In the genomic region with DNA sequence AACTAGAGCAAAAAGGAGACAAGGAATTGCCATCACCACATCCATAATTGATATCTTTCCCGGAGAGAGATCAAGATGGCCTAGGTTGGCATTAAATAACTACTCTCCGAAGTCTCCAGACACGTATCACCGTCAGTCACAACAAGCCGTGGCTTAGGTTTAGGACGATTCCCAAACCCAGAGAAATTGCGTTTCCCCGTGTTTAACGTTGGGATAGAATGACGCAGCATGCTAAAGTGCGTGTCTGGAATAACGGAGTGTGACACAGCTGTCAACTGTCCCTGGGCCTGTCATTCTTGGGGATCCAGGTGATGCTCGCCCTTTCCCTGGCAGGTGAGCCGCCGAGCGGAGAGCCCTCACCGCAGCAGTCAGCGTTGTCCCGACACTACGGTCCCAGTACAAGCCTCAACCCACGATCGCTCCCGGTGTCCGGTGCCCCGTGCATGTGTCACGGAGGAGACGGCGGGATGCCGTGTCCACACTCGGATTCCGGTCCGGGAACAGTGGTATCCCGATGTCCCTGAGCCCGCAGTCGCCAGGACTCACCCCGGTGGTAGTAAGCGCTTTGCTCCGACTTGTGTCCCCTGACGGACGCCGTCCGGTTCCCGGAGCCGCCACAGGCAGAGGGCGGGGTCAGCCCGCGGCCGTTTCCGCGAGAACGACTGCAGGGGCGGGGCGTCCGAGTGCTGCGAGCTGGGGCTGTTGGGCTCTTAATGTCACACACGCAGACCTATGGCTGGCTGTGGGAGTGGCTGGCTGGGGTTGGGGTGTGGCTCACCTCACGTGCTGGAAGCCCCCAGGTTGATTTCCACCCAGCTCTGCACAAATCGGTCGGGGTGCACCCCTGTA, we compare ENCODE assay signal across 8 mouse cellular contexts. TPM values are rescaled to one million over a fixed set of nuclear protein-coding genes. Genes with fewer than 3 reads are reported as not detected.
DNase-seq lines count a peak whose midpoint lies in the region; ATAC-seq and TF ChIP-seq lines count a peak whose summit lies in the region.

No protein-coding gene starts in this region.

- DNase-seq in 3T3-L1 (ENCODE audit: low read depth, low spot score), result peak; percentile 90
- peak; percentile 98 for DNase-seq in adrenal gland, postnatal 36 days
- peak; percentile 97 for DNase-seq in heart, adult 18-20 months
- peak; percentile 97 for DNase-seq in kidney, adult 2 months
- peak; percentile 93 for DNase-seq in limb, embryonic 11.5 days (ENCODE audit: low spot score)

- no peak overlapping the region for H3K27ac ChIP-seq in embryonic facial prominence, embryonic 12.5 days
- H3K27ac ChIP-seq in kidney, adult 2 months (ENCODE audit: insufficient read depth, low read depth, low read length), result peak overlapping the region; percentile 91
- no peak overlapping the region for H3K27ac ChIP-seq in limb, embryonic 11.5 days (replicated peaks; ENCODE audit: low read depth, low read length)
- peak overlapping the region; percentile 48 for H3K27ac ChIP-seq in midbrain, embryonic 13.5 days
- peak overlapping the region; percentile 81 for H3K27ac ChIP-seq in small intestine, adult 2 months (ENCODE audit: insufficient read depth, low read depth, low read length)

- TF ChIP-seq CTCF in kidney, adult 2 months (conservative IDR thresholded peaks at IDR 0.05; ENCODE audit: insufficient read depth, insufficient read length, low read depth, low read length), result no peak
- TF ChIP-seq CTCF in small intestine, adult 2 months (IDR thresholded peaks at IDR 0.05; ENCODE audit: extremely low read depth, insufficient read length, insufficient replicate concordance, low read depth, low read length), result no peak

- no peaks in the 10 kb centered on the region for H3K4me1 ChIP-seq in embryonic facial prominence, embryonic 12.5 days
- peaks cover 9% of the 10 kb centered on the region for H3K4me1 ChIP-seq in kidney, adult 2 months (ENCODE audit: control insufficient read depth, insufficient read depth, low read length)
- H3K4me1 ChIP-seq in limb, embryonic 11.5 days (ENCODE audit: control insufficient read depth, insufficient read depth, low read length), result peaks cover 3% of the 10 kb centered on the region; the same call in 1 of the 2 replicates
- peaks cover 15% of the 10 kb centered on the region for H3K4me1 ChIP-seq in midbrain, embryonic 13.5 days (replicated peaks)
- H3K4me1 ChIP-seq in small intestine, adult 2 months (ENCODE audit: control insufficient read depth, insufficient read depth, insufficient read length, low read length), result peaks cover 10% of the 10 kb centered on the region

- H3K36me3 ChIP-seq in embryonic facial prominence, embryonic 12.5 days, result no peaks in the 10 kb centered on the region
- H3K36me3 ChIP-seq in kidney, adult 2 months (ENCODE audit: control insufficient read depth, insufficient read depth, low read length), result no peaks in the 10 kb centered on the region
- H3K36me3 ChIP-seq in limb, embryonic 11.5 days (ENCODE audit: control insufficient read depth, insufficient read depth, low read length), result no peaks in the 10 kb centered on the region
- peaks cover 5% of the 10 kb centered on the region; the same call in 1 of the 2 replicates for H3K36me3 ChIP-seq in midbrain, embryonic 13.5 days
- peaks cover 8% of the 10 kb centered on the region for H3K36me3 ChIP-seq in small intestine, adult 2 months (ENCODE audit: control insufficient read depth, insufficient read depth, low read length)

- WGBS in embryonic facial prominence, embryonic 12.5 days, result under 1% methylated on average over 59 of the region's 59 CpGs
- WGBS in kidney, adult 2 months, result under 1% methylated on average over 59 of the region's 59 CpGs
- 1% methylated on average over 59 of the region's 59 CpGs for WGBS in limb, embryonic 11.5 days
- under 1% methylated on average over 59 of the region's 59 CpGs for WGBS in midbrain, embryonic 13.5 days
- WGBS in small intestine, adult 2 months, result under 1% methylated on average over 59 of the region's 59 CpGs

- H3K9ac ChIP-seq in embryonic facial prominence, embryonic 12.5 days, result peak overlapping the region; percentile 66
- H3K9ac ChIP-seq in limb, embryonic 11.5 days (ENCODE audit: low read length), result peak overlapping the region; percentile 70
- H3K9ac ChIP-seq in midbrain, embryonic 13.5 days (replicated peaks), result peak overlapping the region; percentile 73

- peak overlapping the region; percentile 63 for H3K4me3 ChIP-seq in embryonic facial prominence, embryonic 12.5 days
- H3K4me3 ChIP-seq in kidney, adult 2 months (ENCODE audit: insufficient read depth, low read depth, low read length), result peak overlapping the region; percentile 99
- peak overlapping the region; percentile 65 for H3K4me3 ChIP-seq in limb, embryonic 11.5 days (ENCODE audit: low read depth, low read length)
- peak overlapping the region; percentile 63 for H3K4me3 ChIP-seq in midbrain, embryonic 13.5 days (replicated peaks)
- peak overlapping the region; percentile 75 for H3K4me3 ChIP-seq in small intestine, adult 2 months (ENCODE audit: low read depth, low read length)

- no peaks in the 10 kb centered on the region for H3K9me3 ChIP-seq in embryonic facial prominence, embryonic 12.5 days
- no peaks in the 10 kb centered on the region for H3K9me3 ChIP-seq in limb, embryonic 11.5 days (ENCODE audit: control insufficient read depth, low read length)
- H3K9me3 ChIP-seq in midbrain, embryonic 13.5 days, result no peaks in the 10 kb centered on the region

- no peaks in the 10 kb centered on the region for H3K27me3 ChIP-seq in embryonic facial prominence, embryonic 12.5 days
- no peaks in the 10 kb centered on the region for H3K27me3 ChIP-seq in kidney, adult 2 months (replicated peaks; ENCODE audit: control insufficient read depth, insufficient read depth, low read length)
- no peaks in the 10 kb centered on the region for H3K27me3 ChIP-seq in limb, embryonic 11.5 days (ENCODE audit: control insufficient read depth, insufficient read depth, low read length)
- no peaks in the 10 kb centered on the region for H3K27me3 ChIP-seq in midbrain, embryonic 13.5 days
- H3K27me3 ChIP-seq in small intestine, adult 2 months (ENCODE audit: control insufficient read depth, insufficient read depth, low read length), result no peaks in the 10 kb centered on the region

- H3K4me2 ChIP-seq in embryonic facial prominence, embryonic 12.5 days (replicated peaks), result peak overlapping the region; percentile 72
- peak overlapping the region; percentile 69 for H3K4me2 ChIP-seq in limb, embryonic 11.5 days (ENCODE audit: low read depth, severe bottlenecking)
- H3K4me2 ChIP-seq in midbrain, embryonic 13.5 days (replicated peaks), result peak overlapping the region; percentile 80

- ATAC-seq in embryonic facial prominence, embryonic 12.5 days (ENCODE audit: insufficient number of reproducible peaks, insufficient read depth, low FRiP score, low TSS enrichment), result peak; percentile 96
- ATAC-seq in limb, embryonic 11.5 days (ENCODE audit: insufficient number of reproducible peaks, low FRiP score, low TSS enrichment, low read depth), result peak; percentile 98
- ATAC-seq in midbrain, embryonic 13.5 days, result peak; percentile 96

- TF ChIP-seq POLR2A in kidney, adult 2 months (IDR thresholded peaks at IDR 0.05; ENCODE audit: low read depth, low read length), result peak; percentile 30
- TF ChIP-seq POLR2A in small intestine, adult 2 months (IDR thresholded peaks at IDR 0.05; ENCODE audit: low read depth, low read length), result peak; percentile 62

RNA-seq across cellular contexts. Expression of a gene that starts 3.6 kb away (rescaled TPM):
- 10 to 100 TPM; 82.0 to 87.1 TPM for total RNA-seq in adrenal gland, postnatal 36 days (2021)
- polyA plus RNA-seq in embryonic facial prominence, embryonic 12.5 days (2016; fragmentation: Nextera tagmentation; extraction: Ambion mirVana), result 18.0 and 20.5 TPM in 2 replicates
- total RNA-seq in heart, adult 18-20 months (2021), result 10 to 100 TPM; 33.8 to 40.0 TPM
- polyA plus RNA-seq in kidney, adult 2 months (2012; rRNA removed), result 34.6 and 40.3 TPM in 2 replicates
- 11.0 and 11.6 TPM in 2 replicates for polyA plus RNA-seq in limb, embryonic 11.5 days (2014; fragmentation: Nextera tagmentation; extraction: Ambion mirVana)
- 15.1 and 15.7 TPM in 2 replicates for polyA plus RNA-seq in midbrain, embryonic 13.5 days (2015; fragmentation: Nextera tagmentation; extraction: Ambion mirVana)
- 8.9 and 23.1 TPM in 2 replicates for polyA plus RNA-seq in small intestine, adult 2 months (2012; rRNA removed)

RNA-seq across cellular contexts. Expression of a gene that starts 59.1 kb away (rescaled TPM):
- under 1 TPM; 0.03 to 0.07 TPM for total RNA-seq in adrenal gland, postnatal 36 days (2021)
- polyA plus RNA-seq in embryonic facial prominence, embryonic 12.5 days (2016; fragmentation: Nextera tagmentation; extraction: Ambion mirVana), result 4.1 and 4.6 TPM in 2 replicates
- total RNA-seq in heart, adult 18-20 months (2021), result under 1 TPM; 0.05 to 0.13 TPM
- polyA plus RNA-seq in kidney, adult 2 months (2012; rRNA removed), result 0.53 and 0.55 TPM in 2 replicates
- 1.4 and 1.9 TPM in 2 replicates for polyA plus RNA-seq in limb, embryonic 11.5 days (2014; fragmentation: Nextera tagmentation; extraction: Ambion mirVana)
- polyA plus RNA-seq in midbrain, embryonic 13.5 days (2015; fragmentation: Nextera tagmentation; extraction: Ambion mirVana), result 1.3 TPM in 2 replicates
- polyA plus RNA-seq in small intestine, adult 2 months (2012; rRNA removed), result 0.14 and 0.34 TPM in 2 replicates

Comparison
In these comparisons a context has a peak if more than half of its experiments do, and no peak if none do; other contexts are left out.
1. H3K27ac ChIP-seq: peak in kidney, adult 2 months (single experiment), midbrain, embryonic 13.5 days (single experiment) and small intestine, adult 2 months (single experiment); none in embryonic facial prominence, embryonic 12.5 days (single experiment) and limb, embryonic 11.5 days (single experiment).
2. Peak in every context shown above with its lines, with median percentiles within 50 percentile points of each other: DNase-seq, ATAC-seq, H3K4me2 ChIP-seq, H3K4me3 ChIP-seq and H3K9ac ChIP-seq.